Mouse (Mus musculus) kidney, embryonic 15.5 days (tissue): Measurements from ENCODE around the gene Il17rd. TPM values are rescaled to one million over a fixed set of nuclear protein-coding genes. Genes with fewer than 3 reads are reported as not detected.

ENCODE experiments used
- ATAC-seq: fragments of 200-750 bp; cut with Nextera tagmentation; replicated peaks from 2 replicates; pipeline ENCODE4 v1.8.0; 2017; ENCODE audit warnings: moderate TSS enrichment; ENCODE audit not compliant: low FRiP score
- H3K27ac ChIP-seq: fragments of 300-500 bp; sonication (generic); 2 replicates; pipeline ENCODE4 v1.5.1; 2015; ENCODE audit warnings: mild to moderate bottlenecking, inconsistent platforms
- H3K27me3 ChIP-seq: fragments of 300-500 bp; sonication (generic); 2 replicates; pipeline ENCODE4 v1.6.1; 2015; ENCODE audit warnings: inconsistent platforms
- H3K36me3 ChIP-seq: fragments of 300-500 bp; sonication (generic); 2 replicates; pipeline ENCODE4 v1.6.1; 2015; ENCODE audit warnings: inconsistent platforms
- H3K4me1 ChIP-seq: fragments of 300-500 bp; sonication (generic); 2 replicates; pipeline ENCODE4 v1.6.1; 2015; ENCODE audit warnings: inconsistent platforms
- H3K4me2 ChIP-seq: fragments of 300-500 bp; sonication (generic); 2 replicates; pipeline ENCODE4 v1.6.1; 2015; ENCODE audit warnings: moderate library complexity, mild to moderate bottlenecking, inconsistent platforms
- H3K4me3 ChIP-seq: fragments of 300-500 bp; sonication (generic); replicated peaks from 2 replicates; pipeline ENCODE4 v1.5.1; 2015; ENCODE audit warnings: mild to moderate bottlenecking, inconsistent platforms
- H3K9ac ChIP-seq: fragments of 300-500 bp; sonication (generic); 2 replicates; pipeline ENCODE4 v1.6.1; 2015; ENCODE audit warnings: mild to moderate bottlenecking, inconsistent platforms
- H3K9me3 ChIP-seq: fragments of 300-500 bp; sonication (generic); replicated peaks from 2 replicates; pipeline ENCODE4 v1.6.1; 2016; ENCODE audit warnings: inconsistent platforms
- WGBS: fragments of 180-500 bp; shearing (Covaris S2); methylation state at CpG from one replicate; pipeline ENCODE4 v1.1.7; 2015; ENCODE audit warnings: mixed read lengths; 5-methylcytosine and 5-hydroxymethylcytosine counted together
- polyA plus RNA-seq: library from polyadenylated mRNA; unstranded; fragments of >200 nt; fragmentation: Nextera tagmentation; extraction: Ambion mirVana; gene quantifications from 2 replicates; pipeline ENCODE4 v1.2.1, GENCODE M21; 2015

Gene Il17rd
- polyA plus RNA-seq, 1 experiment from 2014 or later = 5.9 TPM

DNA sequence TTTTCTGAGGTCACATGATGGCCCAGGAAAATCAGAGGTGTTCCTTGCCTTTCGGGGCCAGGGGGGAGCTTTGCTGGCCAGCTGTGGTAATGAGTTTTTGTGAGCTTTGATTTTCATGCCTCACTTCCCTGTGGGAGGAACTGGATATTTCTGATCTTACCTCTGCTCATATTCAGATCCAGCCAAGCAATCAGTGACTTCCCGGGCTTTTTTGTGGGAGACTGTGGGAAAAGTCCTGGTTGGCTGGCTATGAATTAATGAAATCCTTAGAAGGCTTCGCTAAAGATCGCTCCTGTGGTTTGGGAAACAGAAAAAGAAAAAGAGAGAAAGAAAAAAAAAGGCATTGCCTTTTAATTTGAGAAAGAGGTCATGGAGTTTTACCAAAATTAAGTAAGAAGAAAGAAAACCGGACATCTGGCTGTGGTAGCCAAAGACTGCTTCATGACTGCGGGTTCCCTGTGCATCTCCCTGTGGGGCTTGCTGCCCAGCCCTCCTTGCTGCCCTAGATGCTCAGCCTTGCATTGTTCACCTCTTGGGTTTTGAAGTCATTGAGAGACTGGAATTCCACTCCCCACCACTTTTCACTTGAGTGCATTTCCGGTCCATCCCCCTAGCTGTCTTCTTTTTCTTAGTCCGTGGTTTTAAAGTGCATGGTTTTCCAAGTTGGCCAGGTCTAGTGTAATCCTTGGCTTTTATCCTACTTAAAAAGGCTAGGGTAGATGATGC, 9.7 kb downstream of the Il17rd start:
- no peak overlapping the region for H3K9ac ChIP-seq
- H3K4me3 ChIP-seq = no peak overlapping the region
- H3K4me2 ChIP-seq = peak overlapping the region; percentile 24; the same call in 1 of the 2 replicates
- H3K36me3 ChIP-seq = no peaks in the 10 kb centered on the region
- 0 out of 2 replicates have a peak, but pooled peaks have one; percentile 17 for ATAC-seq
- H3K9me3 ChIP-seq = no peaks in the 10 kb centered on the region
- H3K27ac ChIP-seq = peak overlapping the region; percentile 88
- H3K27me3 ChIP-seq = no peaks in the 10 kb centered on the region
- peaks cover 94% of the 10 kb centered on the region for H3K4me1 ChIP-seq
- WGBS = 31% methylated on average over 8 of the region's 8 CpGs

DNA sequence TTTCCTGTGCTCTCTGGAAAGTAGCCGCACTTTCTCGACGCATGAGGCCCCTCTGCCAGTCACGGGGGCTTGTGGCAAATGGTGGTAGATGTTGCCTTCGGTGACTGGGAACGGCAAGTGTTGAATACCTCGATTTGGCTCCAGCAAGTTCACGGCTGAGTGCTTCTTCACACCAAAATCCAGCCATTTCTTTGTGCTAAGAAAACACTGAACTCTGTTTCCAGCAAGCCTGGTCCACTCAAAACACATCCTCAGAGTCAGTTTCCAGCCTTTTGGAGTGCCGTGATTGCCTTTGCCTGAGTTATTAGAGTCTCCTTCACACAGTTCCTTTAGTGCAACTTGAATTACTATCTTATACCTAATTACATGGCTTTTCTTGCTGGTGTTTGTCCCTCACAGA, 11.3 kb downstream of the Il17rd start:
- Histone ChIP-seq H3K27ac (peak overlapping the region; percentile 66), H3K36me3 (no peaks in the 10 kb centered on the region), H3K9me3 (no peaks in the 10 kb centered on the region), H3K4me2 (no peak overlapping the region), H3K4me3 (no peak overlapping the region), H3K4me1 (peaks cover 78% of the 10 kb centered on the region), H3K9ac (no peak overlapping the region), H3K27me3 (no peaks in the 10 kb centered on the region)
- 22% methylated on average over 9 of the region's 9 CpGs for WGBS
- no peak for ATAC-seq

DNA sequence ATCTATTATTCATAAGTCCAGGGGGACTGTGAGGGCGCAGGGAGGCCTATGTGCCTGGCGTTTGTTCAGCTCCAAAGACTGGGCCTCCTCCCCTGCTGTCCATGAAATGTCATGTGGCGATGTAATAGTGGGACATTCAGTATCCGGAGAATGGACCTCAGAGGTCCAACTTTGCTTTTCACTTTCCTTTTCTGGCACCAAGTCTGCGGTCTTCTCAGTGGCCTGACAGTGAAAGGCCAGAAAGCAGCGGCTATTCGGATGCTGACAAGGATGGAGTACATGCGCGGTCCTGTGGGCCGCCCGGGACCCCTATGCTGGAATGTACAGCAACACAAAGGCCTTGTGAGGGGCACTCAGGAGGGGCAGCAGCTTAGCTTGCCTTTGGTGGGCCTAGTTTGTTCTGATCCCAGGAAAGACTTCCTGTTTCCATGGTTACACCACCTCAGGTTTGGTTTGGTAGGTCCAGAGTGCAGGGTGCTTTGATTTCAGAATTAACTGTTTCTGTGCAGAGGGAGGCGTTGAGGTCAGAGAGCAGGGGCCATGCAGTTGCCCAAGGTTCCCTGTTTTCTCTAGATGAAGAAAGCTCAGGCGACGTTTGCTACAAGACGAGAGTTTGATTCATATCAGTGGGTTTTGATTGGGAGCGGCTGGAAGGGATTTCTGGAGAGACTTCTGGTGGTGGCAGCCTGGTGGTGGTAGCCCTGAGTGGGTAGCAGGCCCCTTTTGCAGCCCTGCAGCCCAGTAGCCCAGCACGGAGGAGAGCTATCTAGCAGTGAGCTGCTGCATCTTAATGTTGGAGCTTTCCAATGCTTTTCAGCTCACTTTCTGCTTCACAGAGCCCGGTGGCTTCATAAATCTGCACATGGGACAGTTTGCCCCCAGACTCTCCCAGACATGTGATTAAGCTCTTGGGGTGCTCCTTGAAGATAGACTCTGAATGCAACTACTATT, 12.1 kb downstream of the Il17rd start:
- Histone ChIP-seq H3K36me3 (no peaks in the 10 kb centered on the region), H3K27me3 (no peaks in the 10 kb centered on the region), H3K4me1 (peaks cover 70% of the 10 kb centered on the region), H3K4me3 (no peak overlapping the region), H3K9ac (no peak overlapping the region), H3K9me3 (no peaks in the 10 kb centered on the region), H3K4me2 (peak overlapping the region; percentile 25), H3K27ac (peak overlapping the region; percentile 66)
- 25% methylated on average over 18 of the region's 18 CpGs for WGBS
- ATAC-seq = no peak

DNA sequence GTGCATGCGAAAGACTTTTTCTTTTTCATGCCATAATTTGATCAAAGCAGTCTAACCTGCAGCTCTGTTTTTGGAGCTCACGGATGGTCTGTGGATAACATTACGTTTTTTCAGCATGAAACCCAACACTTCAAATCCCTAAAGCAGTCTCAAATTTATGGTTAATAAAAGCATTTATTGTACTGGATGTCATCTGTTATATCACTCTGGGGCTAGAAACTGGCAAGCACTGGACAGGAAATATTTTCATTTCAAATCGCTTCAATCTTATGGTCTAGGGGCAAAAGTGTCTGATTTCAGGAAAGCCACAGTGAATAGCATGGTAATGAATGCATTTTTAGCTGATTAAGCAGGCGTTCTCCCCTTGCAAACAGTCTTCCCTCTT, 12.8 kb downstream of the Il17rd start:
- Histone ChIP-seq H3K4me3 (no peak overlapping the region), H3K27ac (peak overlapping the region; percentile 66), H3K4me2 (0 out of 2 replicates have a peak overlapping the region, but pooled peaks have one; percentile 25), H3K27me3 (no peaks in the 10 kb centered on the region), H3K9ac (no peak overlapping the region), H3K9me3 (no peaks in the 10 kb centered on the region), H3K36me3 (no peaks in the 10 kb centered on the region), H3K4me1 (peaks cover 69% of the 10 kb centered on the region)
- WGBS = 27% methylated on average over 5 of the region's 5 CpGs
- ATAC-seq = no peak

DNA sequence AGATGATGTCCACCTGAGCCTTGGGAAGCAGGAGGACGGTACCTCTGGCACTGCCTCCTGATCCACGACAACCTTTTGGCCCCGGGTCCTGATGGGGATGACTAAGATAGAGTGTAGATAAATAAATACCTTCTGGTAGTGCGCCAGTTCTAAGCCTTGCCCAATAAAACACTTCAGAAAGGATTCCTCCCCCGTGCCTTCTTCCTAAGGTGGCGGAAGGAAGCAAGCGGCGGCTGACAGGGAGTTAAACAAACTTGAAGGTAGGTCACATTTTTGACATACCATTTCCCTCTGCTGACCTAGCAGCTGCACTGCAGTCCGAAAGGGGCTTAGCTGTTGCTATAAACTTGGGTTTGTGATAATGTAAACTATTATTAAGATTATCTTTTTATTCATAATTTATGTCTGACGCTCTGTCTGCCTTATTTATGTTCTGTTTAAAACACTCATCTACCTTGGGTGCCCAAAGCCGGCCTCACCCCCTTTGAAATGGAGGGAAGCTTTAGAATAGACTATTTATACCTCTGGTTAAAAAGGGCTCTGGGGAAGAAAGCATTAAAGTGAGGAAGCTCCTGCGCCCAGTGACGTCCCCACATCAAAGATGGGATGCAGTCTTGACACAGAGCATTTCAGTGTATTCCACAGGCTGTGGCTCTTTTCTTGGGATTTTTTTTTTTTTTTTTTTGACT, 19.9 kb downstream of the Il17rd start:
- H3K27me3 ChIP-seq = no peaks in the 10 kb centered on the region
- no peaks in the 10 kb centered on the region for H3K36me3 ChIP-seq
- ATAC-seq = peak; percentile 55
- peak overlapping the region; percentile 29 for H3K4me2 ChIP-seq
- no peak overlapping the region for H3K4me3 ChIP-seq
- WGBS = 11% methylated on average over 13 of the region's 13 CpGs
- no peaks in the 10 kb centered on the region for H3K9me3 ChIP-seq
- H3K27ac ChIP-seq = peak overlapping the region; percentile 28; the same call in 1 of the 2 replicates
- no peak overlapping the region for H3K9ac ChIP-seq
- H3K4me1 ChIP-seq = peaks cover 48% of the 10 kb centered on the region

DNA sequence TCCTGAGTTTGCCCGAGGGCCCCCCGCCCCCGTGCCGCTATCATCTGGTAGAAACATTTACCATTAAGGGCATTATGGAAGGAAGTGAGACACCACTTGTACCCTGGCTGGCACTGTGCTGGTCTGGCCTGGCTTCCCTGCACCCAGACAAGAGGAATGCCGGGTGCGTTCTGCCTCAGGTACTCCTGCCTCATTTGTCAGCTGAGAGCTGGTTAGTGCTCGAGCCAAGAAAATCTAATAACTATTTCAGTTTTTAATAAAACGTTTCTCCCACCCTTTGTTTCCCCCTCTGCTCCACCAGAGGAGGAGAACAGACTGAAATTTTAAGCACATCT, 20.4 kb downstream of the Il17rd start:
- Histone ChIP-seq H3K9me3 (no peaks in the 10 kb centered on the region), H3K4me3 (no peak overlapping the region), H3K4me1 (peaks cover 53% of the 10 kb centered on the region), H3K27me3 (no peaks in the 10 kb centered on the region), H3K4me2 (0 out of 2 replicates have a peak overlapping the region, but pooled peaks have one; percentile 29), H3K36me3 (no peaks in the 10 kb centered on the region), H3K9ac (no peak overlapping the region), H3K27ac (peak overlapping the region; percentile 28; the same call in 1 of the 2 replicates)
- ATAC-seq = peak; percentile 40; the same call in 1 of the 2 replicates
- WGBS = 12% methylated on average over 8 of the region's 8 CpGs

DNA sequence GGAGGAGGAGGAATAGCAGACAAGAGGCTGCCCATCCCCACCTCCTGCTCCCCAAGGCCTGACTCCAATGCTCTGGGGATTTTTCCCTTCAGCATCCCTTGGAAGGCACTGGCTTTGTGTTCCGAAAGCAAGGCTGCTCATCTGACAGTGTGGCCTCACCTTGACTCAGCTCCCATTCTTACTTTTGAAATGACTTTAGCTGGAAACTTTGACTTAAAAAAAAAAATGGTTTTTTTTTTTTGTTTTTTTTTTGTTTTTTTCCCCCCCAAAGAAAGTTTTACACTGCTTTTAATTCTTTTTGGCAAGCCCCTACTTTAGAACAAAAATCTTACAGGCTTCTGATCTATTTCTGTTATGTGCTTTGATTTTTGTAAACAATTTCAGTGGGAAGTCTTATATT, 24.6 kb downstream of the Il17rd start:
- H3K27me3 ChIP-seq = no peaks in the 10 kb centered on the region
- peaks cover 58% of the 10 kb centered on the region for H3K4me1 ChIP-seq
- WGBS = 95% methylated on average over 1 of the region's 1 CpGs
- H3K9me3 ChIP-seq = no peaks in the 10 kb centered on the region
- no peaks in the 10 kb centered on the region for H3K36me3 ChIP-seq
- no peak overlapping the region for H3K4me2 ChIP-seq
- no peak for ATAC-seq
- no peak overlapping the region for H3K9ac ChIP-seq
- H3K27ac ChIP-seq = no peak overlapping the region
- no peak overlapping the region for H3K4me3 ChIP-seq

DNA sequence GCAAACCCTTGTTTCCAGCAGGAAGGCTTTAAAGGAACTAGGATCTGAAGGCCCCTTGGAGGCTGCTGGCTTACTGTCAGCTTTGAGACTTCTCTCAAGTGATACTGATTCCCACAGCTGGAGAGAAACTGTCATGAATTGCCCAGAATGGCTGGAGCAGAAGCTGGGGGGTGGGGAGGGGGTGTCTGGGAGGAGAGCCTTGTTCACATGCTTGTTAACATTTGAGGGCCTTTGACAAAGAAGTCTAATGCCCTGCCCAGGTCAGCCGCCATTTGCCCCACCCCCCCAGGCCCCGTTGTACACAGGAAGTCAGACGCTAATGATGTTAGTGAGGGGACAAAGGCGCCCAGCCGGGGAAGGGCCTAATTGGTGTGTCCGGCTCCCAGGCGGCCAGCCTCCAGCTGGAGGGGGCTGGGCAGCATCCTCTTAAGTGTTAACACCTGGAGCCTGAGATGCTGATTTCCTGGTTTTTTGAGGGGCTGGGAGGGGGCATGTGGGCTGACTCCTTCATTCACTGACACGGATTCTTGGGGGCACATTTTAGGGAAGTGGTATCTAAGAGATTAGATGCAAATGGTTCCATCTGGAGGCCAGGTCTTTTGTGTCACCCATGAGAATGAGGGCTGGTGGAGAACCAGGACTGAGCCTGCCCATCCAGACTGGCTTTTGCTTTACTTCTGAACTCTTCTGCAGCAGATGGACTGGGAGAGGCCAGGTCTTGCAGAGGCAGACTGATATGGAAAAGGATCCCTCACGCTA, 27.6 kb downstream of the Il17rd start:
- no peaks in the 10 kb centered on the region for H3K27me3 ChIP-seq
- H3K9me3 ChIP-seq = no peaks in the 10 kb centered on the region
- no peaks in the 10 kb centered on the region for H3K36me3 ChIP-seq
- ATAC-seq = peak; percentile 73
- H3K4me3 ChIP-seq = no peak overlapping the region
- H3K27ac ChIP-seq = peak overlapping the region; percentile 63
- no peak overlapping the region for H3K9ac ChIP-seq
- WGBS = 15% methylated on average over 9 of the region's 9 CpGs
- 0 out of 2 replicates have a peak overlapping the region, but pooled peaks have one; percentile 21 for H3K4me2 ChIP-seq
- H3K4me1 ChIP-seq = peaks cover 67% of the 10 kb centered on the region

DNA sequence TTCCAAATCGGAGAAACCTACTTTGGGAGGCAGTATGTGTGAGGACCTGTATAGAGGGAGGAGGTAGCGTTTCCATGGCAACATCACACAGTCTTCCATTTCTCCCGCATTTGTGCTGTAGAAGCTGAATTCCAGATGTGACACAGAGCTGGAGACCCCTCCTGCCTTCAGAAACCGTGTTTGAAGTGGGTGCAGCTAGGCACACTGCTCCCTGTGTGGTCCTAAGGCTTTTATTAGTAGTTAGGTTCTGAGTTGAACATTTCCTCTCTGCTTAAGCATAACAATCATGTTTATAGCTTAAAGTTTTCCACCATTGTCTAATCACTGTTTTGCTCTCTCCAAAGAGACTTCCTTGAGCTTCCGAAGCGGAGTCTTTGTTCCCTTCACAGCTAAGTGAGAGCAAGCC, 29.1 kb downstream of the Il17rd start:
- Histone ChIP-seq H3K27me3 (no peaks in the 10 kb centered on the region), H3K36me3 (no peaks in the 10 kb centered on the region), H3K27ac (0 out of 2 replicates have a peak overlapping the region, but pooled peaks have one; percentile 19), H3K9me3 (no peaks in the 10 kb centered on the region), H3K4me2 (no peak overlapping the region), H3K9ac (no peak overlapping the region), H3K4me3 (no peak overlapping the region), H3K4me1 (peaks cover 71% of the 10 kb centered on the region)
- 36% methylated on average over 6 of the region's 6 CpGs for WGBS
- no peak for ATAC-seq

DNA sequence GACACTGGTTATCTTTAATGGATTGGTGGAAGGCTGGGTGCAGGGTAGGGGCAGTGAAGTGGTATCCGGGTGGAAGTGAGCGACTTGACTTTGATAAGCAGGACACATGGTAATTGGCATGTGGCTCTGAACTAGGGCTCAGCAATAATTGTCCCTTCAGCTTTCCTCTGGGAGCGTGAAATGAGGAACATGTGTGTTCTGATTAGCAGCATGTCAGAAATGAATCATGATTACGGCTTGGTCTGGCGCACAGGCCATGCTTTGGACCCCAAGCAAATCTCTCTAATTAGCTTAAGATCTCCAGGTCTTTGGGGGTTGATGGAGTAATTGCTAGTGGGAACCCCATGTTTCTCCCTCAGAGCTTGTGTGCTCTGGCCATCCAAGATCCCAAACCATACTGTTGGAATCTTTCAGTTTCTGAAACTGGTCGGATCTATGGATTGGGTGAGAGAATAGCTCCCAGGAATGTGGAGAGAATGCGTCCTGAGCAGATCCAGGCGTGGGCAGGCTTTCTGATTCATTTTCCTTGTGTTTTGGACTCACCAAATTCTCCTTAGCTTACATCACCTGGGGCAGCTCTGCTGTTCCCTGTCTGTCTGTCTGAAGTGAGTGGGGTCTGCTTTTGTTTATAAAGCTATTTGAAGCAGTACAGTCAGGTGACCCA, 30.8 kb downstream of the Il17rd start:
- no peak for ATAC-seq
- Histone ChIP-seq H3K27me3 (no peaks in the 10 kb centered on the region), H3K9me3 (no peaks in the 10 kb centered on the region), H3K9ac (no peak overlapping the region), H3K4me3 (no peak overlapping the region), H3K36me3 (no peaks in the 10 kb centered on the region), H3K4me1 (peaks cover 80% of the 10 kb centered on the region), H3K4me2 (no peak overlapping the region), H3K27ac (peak overlapping the region; percentile 64)
- 40% methylated on average over 8 of the region's 8 CpGs for WGBS

DNA sequence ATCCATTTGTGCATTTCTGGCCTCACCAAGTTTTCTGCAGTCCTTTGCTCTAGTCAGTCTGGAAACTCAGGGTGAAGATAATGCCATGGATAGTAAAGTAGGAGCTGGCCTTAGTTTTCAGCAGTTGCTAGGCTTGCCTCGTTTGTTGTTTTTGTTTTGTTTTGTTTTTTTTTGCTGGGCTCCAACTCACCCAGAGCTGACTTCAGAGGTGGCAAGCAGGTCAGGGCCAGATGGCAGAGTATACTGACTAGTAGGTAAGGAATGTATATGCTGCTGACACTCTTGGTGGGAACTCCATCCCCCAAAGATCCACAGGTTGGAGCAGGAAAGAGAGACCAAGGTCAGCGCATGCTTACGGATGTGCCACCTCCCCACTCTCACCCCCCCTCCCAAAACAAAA, 31.4 kb downstream of the Il17rd start:
- Histone ChIP-seq H3K4me3 (no peak overlapping the region), H3K4me1 (peaks cover 86% of the 10 kb centered on the region), H3K36me3 (no peaks in the 10 kb centered on the region), H3K27ac (peak overlapping the region; percentile 64), H3K9ac (no peak overlapping the region), H3K4me2 (0 out of 2 replicates have a peak overlapping the region, but pooled peaks have one; percentile 26), H3K27me3 (no peaks in the 10 kb centered on the region), H3K9me3 (no peaks in the 10 kb centered on the region)
- ATAC-seq = no peak
- 45% methylated on average over 3 of the region's 3 CpGs for WGBS
